Mouse (Mus musculus) retina, adult 2 months (tissue): ENCODE data around the gene Pclo.
"Not testable (repeated sequence)": the region's sequence is repeated elsewhere in the genome, so short reads cannot be mapped to it uniquely, and the experiment has no call there.

Experiments
- DNase-seq: peaks from one replicate; pipeline ENCODE4 v3.0.0-alpha.2; 2012; ENCODE audit warnings: low read depth, low spot score

Pclo gene

GRCm38 (mm10) chr5:14680419-14680818 is 165.7 kb downstream of the Pclo start:
- no peak for DNase-seq

- DNase-seq, result no peak
Measured at GRCm38 (mm10) chr5:14691995-14692394, 177.3 kb downstream of the Pclo start.

- no peak for DNase-seq
Measured at GRCm38 (mm10) chr5:14696745-14697144, 182.0 kb downstream of the Pclo start.

- no peak for DNase-seq
Measured at GRCm38 (mm10) chr5:14700900-14701299, 186.2 kb downstream of the Pclo start.

- DNase-seq, result no peak
Measured at GRCm38 (mm10) chr5:14705423-14705822, 190.7 kb downstream of the Pclo start.

GRCm38 (mm10) chr5:14707311-14707710 is 192.6 kb downstream of the Pclo start:
- DNase-seq, result no peak

GRCm38 (mm10) chr5:14723576-14723975 is 208.9 kb downstream of the Pclo start:
- DNase-seq, result peak; percentile 81

- DNase-seq, result no peak
Measured at GRCm38 (mm10) chr5:14728676-14729253, 214.0 kb downstream of the Pclo start.

- DNase-seq, result no peak
Measured at GRCm38 (mm10) chr5:14750882-14751281, 236.2 kb downstream of the Pclo start.

- no peak for DNase-seq
Measured at GRCm38 (mm10) chr5:14766686-14767085, 252.0 kb downstream of the Pclo start.

GRCm38 (mm10) chr5:14782362-14783082 is 267.8 kb downstream of the Pclo start:
- no peak for DNase-seq

GRCm38 (mm10) chr5:14793891-14794290 is 279.2 kb downstream of the Pclo start:
- no peak for DNase-seq

GRCm38 (mm10) chr5:14807136-14807535 is 292.4 kb downstream of the Pclo start:
- peak; percentile 54 for DNase-seq

- no peak for DNase-seq
Measured at GRCm38 (mm10) chr5:14833165-14833860, 318.6 kb downstream of the Pclo start.

- DNase-seq, result peak; percentile 32
Measured at GRCm38 (mm10) chr5:14834155-14834991, 319.7 kb downstream of the Pclo start.

GRCm38 (mm10) chr5:14853650-14854049 is 338.9 kb downstream of the Pclo start:
- no peak for DNase-seq

- DNase-seq, result not testable (repeated sequence)
Measured at GRCm38 (mm10) chr5:14885291-14885690, 370.6 kb downstream of the Pclo start.

- no peak for DNase-seq
Measured at GRCm38 (mm10) chr5:14892242-14892641, 377.5 kb downstream of the Pclo start.

GRCm38 (mm10) chr5:14903539-14903938 is 388.8 kb downstream of the Pclo start:
- DNase-seq, result not testable (repeated sequence)
